Mouse (Mus musculus) E14TG2a.4 (cell line): ENCODE measurements at regions not wholly inside any gene's neighbourhood (a gene's known extent, or its start where the extent isn't known, plus 50 kb on each side); places are given as distances from the start of the nearest gene placed in this dataset.

ENCODE experiments used
- CTCF ChIP-seq: conservative IDR thresholded peaks from 2 replicates; pipeline ENCODE4 v1.5.1; 2014; ENCODE audit warnings: low read length
- NANOG ChIP-seq: IDR thresholded peaks from 2 replicates; pipeline ENCODE4 v1.6.1; 2014; ENCODE audit warnings: borderline replicate concordance, low read length, mixed read lengths

DNA sequence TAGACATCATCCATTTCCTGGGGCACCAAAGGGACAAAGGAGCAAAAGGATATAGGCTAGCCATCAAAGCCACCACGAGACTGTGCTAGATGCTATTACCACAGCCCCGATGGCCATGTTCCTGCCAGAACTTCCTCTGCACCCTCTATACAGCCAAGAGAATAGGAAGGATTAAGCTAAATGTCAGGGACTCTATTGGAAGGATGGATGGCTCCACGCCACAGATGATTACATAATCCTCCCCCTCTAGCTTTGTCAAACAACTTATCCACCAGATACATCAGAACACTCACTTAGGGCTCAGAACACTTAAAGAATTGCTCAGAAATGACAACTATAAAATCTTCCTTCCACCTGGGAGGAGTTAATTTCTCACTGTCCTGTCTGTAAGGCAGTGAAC, 265.3 kb downstream of the Galc start:
- no peak for TF ChIP-seq CTCF
- no peak for TF ChIP-seq NANOG
